Mouse (Mus musculus) neural tube, embryonic 15.5 days (tissue): ENCODE results near the gene Dst. TPM values are rescaled to one million over a fixed set of nuclear protein-coding genes. Genes with fewer than 3 reads are reported as not detected.

Experiments used
- ATAC-seq: fragments of 200-750 bp; cut with Nextera tagmentation; 2 replicates; pipeline ENCODE4 v1.8.0; 2017; ENCODE audit warnings: mild to moderate bottlenecking, moderate TSS enrichment, moderate library complexity; ENCODE audit not compliant: low FRiP score
- H3K27ac ChIP-seq: fragments of 300-500 bp; sonication (generic); replicated peaks from 2 replicates; pipeline ENCODE4 v1.5.1; 2015; ENCODE audit warnings: mild to moderate bottlenecking, inconsistent platforms
- H3K27me3 ChIP-seq: fragments of 300-500 bp; sonication (generic); replicated peaks from 2 replicates; pipeline ENCODE4 v1.6.1; 2015; ENCODE audit warnings: inconsistent platforms
- H3K36me3 ChIP-seq: fragments of 300-500 bp; sonication (generic); 2 replicates; pipeline ENCODE4 v1.6.1; 2015; ENCODE audit warnings: inconsistent platforms
- H3K4me1 ChIP-seq: fragments of 300-500 bp; sonication (generic); 2 replicates; pipeline ENCODE4 v1.6.1; 2015; ENCODE audit warnings: inconsistent platforms
- H3K4me2 ChIP-seq: fragments of 300-500 bp; sonication (generic); 2 replicates; pipeline ENCODE4 v1.6.1; 2015; ENCODE audit warnings: inconsistent platforms, mild to moderate bottlenecking, moderate library complexity
- H3K4me3 ChIP-seq: fragments of 300-500 bp; sonication (generic); replicated peaks from 2 replicates; pipeline ENCODE4 v1.5.1; 2015; ENCODE audit warnings: mild to moderate bottlenecking, inconsistent platforms
- H3K9ac ChIP-seq: fragments of 300-500 bp; sonication (generic); replicated peaks from 2 replicates; pipeline ENCODE4 v1.6.1; 2015; ENCODE audit warnings: mild to moderate bottlenecking, inconsistent platforms
- H3K9me3 ChIP-seq: fragments of 300-500 bp; sonication (generic); replicated peaks from 2 replicates; pipeline ENCODE4 v1.6.1; 2016; ENCODE audit warnings: inconsistent platforms
- WGBS: fragments of 180-500 bp; shearing (Covaris S2); methylation state at CpG from one replicate; pipeline ENCODE4 v1.1.7; 2015; ENCODE audit warnings: mixed read lengths; 5-methylcytosine and 5-hydroxymethylcytosine counted together
- polyA plus RNA-seq: library from polyadenylated mRNA; unstranded; fragments of >200 nt; fragmentation: Nextera tagmentation; extraction: Ambion mirVana; gene quantifications from 2 replicates; pipeline ENCODE4 v1.2.1, GENCODE M21; 2015

Gene Dst
- polyA plus RNA-seq, 1 experiment from 2014 or later, result 38.0 TPM

GRCm38 (mm10) chr1:34223866-34224265, 315.8 kb downstream of the Dst start:
- no peak for ATAC-seq
- H3K9me3 ChIP-seq, result no peaks in the 10 kb centered on the region
- H3K27me3 ChIP-seq, result no peaks in the 10 kb centered on the region
- WGBS, result 90% methylated on average over 11 of the region's 11 CpGs
- no peak overlapping the region for H3K4me2 ChIP-seq
- no peak overlapping the region for H3K4me3 ChIP-seq
- H3K36me3 ChIP-seq, result peaks cover 61% of the 10 kb centered on the region
- H3K4me1 ChIP-seq, result no peaks in the 10 kb centered on the region
- no peak overlapping the region for H3K27ac ChIP-seq
- H3K9ac ChIP-seq, result no peak overlapping the region

- Histone ChIP-seq H3K4me1 (no peaks in the 10 kb centered on the region), H3K9me3 (no peaks in the 10 kb centered on the region), H3K27me3 (no peaks in the 10 kb centered on the region), H3K9ac (no peak overlapping the region), H3K36me3 (peaks cover 56% of the 10 kb centered on the region), H3K4me2 (no peak overlapping the region), H3K4me3 (no peak overlapping the region), H3K27ac (no peak overlapping the region)
- no peak for ATAC-seq
- WGBS, result 84% methylated on average over 8 of the region's 8 CpGs
Measured at GRCm38 (mm10) chr1:34227676-34228075, 319.7 kb downstream of the Dst start.

- Histone ChIP-seq H3K4me3 (no peak overlapping the region), H3K4me2 (no peak overlapping the region), H3K27ac (no peak overlapping the region), H3K4me1 (peaks cover 5% of the 10 kb centered on the region), H3K9me3 (no peaks in the 10 kb centered on the region), H3K9ac (no peak overlapping the region), H3K27me3 (no peaks in the 10 kb centered on the region), H3K36me3 (peaks cover 30% of the 10 kb centered on the region)
- 71% methylated on average over 2 of the region's 2 CpGs for WGBS
- no peak for ATAC-seq
Measured at GRCm38 (mm10) chr1:34231041-34231440, 323.0 kb downstream of the Dst start.

GRCm38 (mm10) chr1:34236254-34236723, 328.3 kb downstream of the Dst start:
- H3K9me3 ChIP-seq, result no peaks in the 10 kb centered on the region
- 1% methylated on average over 23 of the region's 28 CpGs for WGBS
- H3K27ac ChIP-seq, result peak overlapping the region; percentile 18; the same call in 1 of the 2 replicates
- peak overlapping the region; percentile 49 for H3K9ac ChIP-seq
- H3K4me3 ChIP-seq, result peak overlapping the region; percentile 39
- peak; percentile 64 for ATAC-seq
- H3K36me3 ChIP-seq, result peaks cover 3% of the 10 kb centered on the region; the same call in 1 of the 2 replicates
- peak overlapping the region; percentile 73 for H3K4me2 ChIP-seq
- no peaks in the 10 kb centered on the region for H3K27me3 ChIP-seq
- peaks cover 23% of the 10 kb centered on the region for H3K4me1 ChIP-seq

- Histone ChIP-seq H3K4me2 (peak overlapping the region; percentile 73), H3K27me3 (no peaks in the 10 kb centered on the region), H3K9me3 (no peaks in the 10 kb centered on the region), H3K27ac (no peak overlapping the region), H3K4me3 (0 out of 2 replicates have a peak overlapping the region, but pooled peaks have one; percentile 39), H3K4me1 (peaks cover 23% of the 10 kb centered on the region), H3K9ac (no peak overlapping the region), H3K36me3 (no peaks in the 10 kb centered on the region)
- 45% methylated on average over 14 of the region's 14 CpGs for WGBS
- no peak for ATAC-seq
Measured at GRCm38 (mm10) chr1:34237211-34237610, 329.2 kb downstream of the Dst start.

GRCm38 (mm10) chr1:34237689-34238091, 329.7 kb downstream of the Dst start:
- WGBS, result 64% methylated on average over 12 of the region's 12 CpGs
- no peaks in the 10 kb centered on the region for H3K9me3 ChIP-seq
- no peak overlapping the region for H3K9ac ChIP-seq
- peaks cover 23% of the 10 kb centered on the region for H3K4me1 ChIP-seq
- no peaks in the 10 kb centered on the region for H3K27me3 ChIP-seq
- ATAC-seq, result no peak
- no peak overlapping the region for H3K4me3 ChIP-seq
- peak overlapping the region; percentile 73 for H3K4me2 ChIP-seq
- H3K27ac ChIP-seq, result no peak overlapping the region
- H3K36me3 ChIP-seq, result peaks cover 3% of the 10 kb centered on the region

GRCm38 (mm10) chr1:34238231-34238630, 330.2 kb downstream of the Dst start:
- no peaks in the 10 kb centered on the region for H3K9me3 ChIP-seq
- WGBS, result 72% methylated on average over 6 of the region's 6 CpGs
- H3K4me1 ChIP-seq, result peaks cover 23% of the 10 kb centered on the region
- H3K9ac ChIP-seq, result no peak overlapping the region
- H3K4me3 ChIP-seq, result no peak overlapping the region
- H3K36me3 ChIP-seq, result peaks cover 8% of the 10 kb centered on the region
- no peaks in the 10 kb centered on the region for H3K27me3 ChIP-seq
- H3K27ac ChIP-seq, result no peak overlapping the region
- ATAC-seq, result no peak
- no peak overlapping the region for H3K4me2 ChIP-seq

GRCm38 (mm10) chr1:34244678-34245077, 336.7 kb downstream of the Dst start:
- H3K36me3 ChIP-seq, result peaks cover 46% of the 10 kb centered on the region
- no peak for ATAC-seq

GRCm38 (mm10) chr1:34245951-34246641, 338.1 kb downstream of the Dst start:
- no peaks in the 10 kb centered on the region for H3K9me3 ChIP-seq

More at GRCm38 (mm10) chr1:34244678-34245077, 336.7 kb downstream of the Dst start:
- Histone ChIP-seq H3K4me2 (no peak overlapping the region), H3K27me3 (no peaks in the 10 kb centered on the region), H3K27ac (no peak overlapping the region), H3K9me3 (no peaks in the 10 kb centered on the region), H3K9ac (no peak overlapping the region), H3K4me1 (no peaks in the 10 kb centered on the region), H3K4me3 (no peak overlapping the region)
- 91% methylated on average over 10 of the region's 10 CpGs for whole genome bisulfite sequencing

GRCm38 (mm10) chr1:34246642-34246987, 338.6 kb downstream of the Dst start:
- Histone ChIP-seq H3K36me3 (peaks cover 58% of the 10 kb centered on the region), H3K9me3 (no peaks in the 10 kb centered on the region), H3K4me1 (no peaks in the 10 kb centered on the region), H3K4me2 (no peak overlapping the region), H3K27me3 (no peaks in the 10 kb centered on the region), H3K27ac (no peak overlapping the region), H3K9ac (no peak overlapping the region), H3K4me3 (no peak overlapping the region)
- no peak for ATAC-seq
- 95% methylated on average over 8 of the region's 8 CpGs for WGBS

More at GRCm38 (mm10) chr1:34245951-34246641, 338.1 kb downstream of the Dst start:
- Histone ChIP-seq H3K9ac (no peak overlapping the region), H3K4me3 (no peak overlapping the region), H3K27ac (no peak overlapping the region), H3K4me2 (no peak overlapping the region), H3K36me3 (peaks cover 56% of the 10 kb centered on the region), H3K4me1 (no peaks in the 10 kb centered on the region), H3K27me3 (no peaks in the 10 kb centered on the region)
- ATAC-seq, result no peak
- WGBS, result 84% methylated on average over 15 of the region's 15 CpGs

- ATAC-seq, result no peak
- 89% methylated on average over 13 of the region's 13 CpGs for WGBS
- H3K36me3 ChIP-seq, result peaks cover 78% of the 10 kb centered on the region
Measured at GRCm38 (mm10) chr1:34251137-34251536, 343.1 kb downstream of the Dst start.

GRCm38 (mm10) chr1:34252267-34252666, 344.2 kb downstream of the Dst start:
- Histone ChIP-seq H3K4me1 (no peaks in the 10 kb centered on the region), H3K9ac (no peak overlapping the region), H3K36me3 (peaks cover 79% of the 10 kb centered on the region), H3K4me3 (no peak overlapping the region), H3K27ac (no peak overlapping the region), H3K4me2 (no peak overlapping the region), H3K27me3 (no peaks in the 10 kb centered on the region), H3K9me3 (no peaks in the 10 kb centered on the region)
- WGBS, result 94% methylated on average over 8 of the region's 8 CpGs
- no peak for ATAC-seq

More at GRCm38 (mm10) chr1:34251137-34251536, 343.1 kb downstream of the Dst start:
- Histone ChIP-seq H3K9me3 (no peaks in the 10 kb centered on the region), H3K4me3 (no peak overlapping the region), H3K9ac (no peak overlapping the region), H3K27me3 (no peaks in the 10 kb centered on the region), H3K4me2 (no peak overlapping the region), H3K4me1 (no peaks in the 10 kb centered on the region), H3K27ac (no peak overlapping the region)
